ENCODE assay signal across 32 mouse cellular contexts in the genomic region with DNA sequence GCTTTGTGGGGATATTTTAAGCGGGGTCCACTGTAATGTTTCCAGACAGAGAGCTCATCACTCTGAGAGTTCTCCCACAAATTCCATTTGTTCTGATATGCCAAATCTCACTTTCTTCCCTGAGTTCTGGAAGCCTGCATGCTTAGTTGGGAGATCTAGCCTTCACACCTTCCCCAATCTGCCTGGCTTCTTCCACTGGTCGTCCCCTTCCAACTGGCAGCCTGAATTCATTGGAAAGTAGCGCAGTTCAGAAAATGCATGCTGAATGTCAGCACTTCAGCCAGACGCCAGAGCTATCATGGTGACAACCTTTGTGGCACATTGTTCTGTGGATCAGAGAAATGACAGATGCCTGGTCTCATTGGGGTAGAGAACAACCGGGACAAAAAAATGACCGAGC.
"Had no signal": no experiment of that assay in that cellular context is flagged by ENCODE, and none has a peak within 500 bp of the region (broad histone marks: within the 10 kb centered on the region; RNA-seq: fewer than 3 reads in every experiment).

No protein-coding gene starts in this region.

- H3K4me1 ChIP-seq: heart, embryonic 13.5 days; heart, embryonic 15.5 days; hindbrain, embryonic 10.5 days; hindbrain, embryonic 13.5 days; intestine, embryonic 15.5 days; kidney, embryonic 15.5 days had no signal

- H3K27ac ChIP-seq: heart, embryonic 13.5 days; heart, embryonic 15.5 days; hindbrain, embryonic 10.5 days; hindbrain, embryonic 13.5 days; hindbrain, embryonic 14.5 days; hindbrain, postnatal 0 days; intestine, embryonic 15.5 days; kidney, embryonic 15.5 days; kidney, postnatal 0 days; layer of hippocampus, adult 2 months; left cerebral cortex, adult 2 months had no signal

- H3K27me3 ChIP-seq: heart, embryonic 12.5 days; heart, embryonic 13.5 days; heart, embryonic 15.5 days; hindbrain, embryonic 13.5 days; intestine, embryonic 15.5 days; kidney, embryonic 15.5 days had no signal

- H3K4me2 ChIP-seq: heart, embryonic 12.5 days; heart, embryonic 13.5 days; heart, embryonic 15.5 days; hindbrain, embryonic 13.5 days; hindbrain, embryonic 14.5 days; intestine, embryonic 15.5 days; kidney, embryonic 15.5 days had no signal

- H3K4me3 ChIP-seq: heart, embryonic 12.5 days; heart, embryonic 13.5 days; heart, embryonic 15.5 days; hindbrain, embryonic 10.5 days; hindbrain, embryonic 13.5 days; intestine, embryonic 15.5 days; kidney, embryonic 15.5 days; layer of hippocampus, adult 2 months; left cerebral cortex, adult 2 months had no signal

- DNase-seq: heart, postnatal 10 days; heart, postnatal 14 days; heart, postnatal 36 days; heart, postnatal 4 days; kidney, adult 11 months; kidney, adult 18-20 months; kidney, adult 2 months; kidney, adult 8-10 months; kidney, adult 9 months; kidney, postnatal 10 days; kidney, postnatal 14 days; kidney, postnatal 25 days; kidney, postnatal 36 days; kidney, postnatal 4 days; layer of hippocampus, adult 9-11 months; layer of hippocampus, postnatal 36 days had no signal

- H3K36me3 ChIP-seq: heart, embryonic 12.5 days; heart, embryonic 13.5 days; heart, embryonic 15.5 days; hindbrain, embryonic 10.5 days; hindbrain, embryonic 13.5 days; intestine, embryonic 15.5 days; kidney, embryonic 15.5 days had no signal

- ATAC-seq: hindbrain, embryonic 16.5 days; hindbrain, postnatal 0 days; inflammation-experienced regulatory T-cells, adult 6 months; intestine, embryonic 15.5 days; intestine, embryonic 16.5 days; intestine, postnatal 0 days had no signal

- H3K9me3 ChIP-seq: heart, embryonic 12.5 days; heart, embryonic 13.5 days; heart, embryonic 15.5 days; hindbrain, embryonic 10.5 days; hindbrain, embryonic 13.5 days; intestine, embryonic 15.5 days; kidney, embryonic 15.5 days had no signal

- H3K9ac ChIP-seq: heart, embryonic 12.5 days; heart, embryonic 13.5 days; heart, embryonic 15.5 days; hindbrain, embryonic 13.5 days; hindbrain, embryonic 14.5 days; intestine, embryonic 15.5 days; kidney, embryonic 15.5 days had no signal
